Mouse (Mus musculus): Measurements from ENCODE around the gene Abcc10. TPM values are rescaled to one million over a fixed set of nuclear protein-coding genes. Genes with fewer than 3 reads are reported as not detected.

The Abcc10 gene
- polyA plus RNA-seq, 2 experiments: 5.8 to 15.5 TPM

DNA sequence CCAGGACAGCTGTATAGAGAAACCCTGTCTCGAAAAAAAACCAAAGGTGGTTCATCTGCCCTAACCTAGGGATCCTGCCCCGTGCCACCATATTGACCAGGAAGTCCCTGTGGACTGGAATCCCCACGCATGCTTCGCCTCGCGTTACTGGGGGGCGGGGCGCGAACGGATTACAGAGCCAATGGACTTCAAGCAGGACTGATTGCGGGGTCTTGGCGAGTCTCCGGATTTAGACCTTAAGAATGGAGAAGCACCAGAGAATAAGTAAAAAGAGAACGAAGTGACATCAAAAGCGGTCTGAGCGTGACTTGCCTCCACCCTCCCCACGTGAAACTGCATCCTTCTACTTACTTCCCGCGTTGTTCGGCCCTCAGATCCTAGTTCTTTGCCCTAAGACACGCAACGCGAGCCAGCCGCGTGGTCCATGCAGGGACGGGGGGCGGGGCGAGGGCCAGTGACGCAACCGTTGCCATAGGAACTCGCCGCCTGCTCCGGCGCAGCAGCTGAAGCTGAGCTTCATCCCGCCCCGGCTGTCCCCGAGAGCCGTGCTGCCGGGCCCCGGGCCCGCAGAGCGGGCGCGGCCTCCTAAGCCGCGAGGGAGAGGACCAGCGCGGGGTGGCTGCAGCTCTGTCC, 74.6 kb downstream of the Abcc10 start, which contains the start of gene Lrrc73:
Gene Lrrc73, plus strand, starts transcription at position 80 of the 633 bp plus-strand sequence.
- peak; percentile 91 for DNase-seq (ENCODE audit: low spot score)
- ATAC-seq (ENCODE audit: low FRiP score, low read depth): peak; percentile 88
- Histone ChIP-seq H3K36me3 (ENCODE audit: control insufficient read depth, insufficient read depth, low read length) (peaks cover 52% of the 10 kb centered on the region), H3K4me1 (ENCODE audit: control insufficient read depth, insufficient read depth, low read length) (peaks cover 14% of the 10 kb centered on the region; the same call in 1 of the 2 replicates), H3K4me3 (replicated peaks; ENCODE audit: low read length) (peak within 1 kb of the TSS; percentile 67), H3K9me3 (ENCODE audit: control insufficient read depth, low read length) (no peaks in the 10 kb centered on the region), H3K9ac (ENCODE audit: low read depth, low read length, severe bottlenecking) (peak within 1 kb of the TSS; percentile 57), H3K27ac (replicated peaks; ENCODE audit: low read depth, low read length) (no peak within 1 kb of the TSS), H3K27me3 (ENCODE audit: control insufficient read depth, insufficient read depth, low read length) (peaks cover 17% of the 10 kb centered on the region), H3K4me2 (replicated peaks; ENCODE audit: low read depth, low read length, severe bottlenecking) (peak within 1 kb of the TSS; percentile 100)
- no peak for TF ChIP-seq POLR2A (IDR thresholded peaks at IDR 0.05; ENCODE audit: borderline replicate concordance, extremely low read depth, insufficient read depth, insufficient read length)
- 3% methylated on average over 41 of the region's 48 CpGs for WGBS

Other genes with a start within 250 kb of the Abcc10 start
- gene Mrps18a, start 217.4 kb downstream of the Abcc10 start, polyA plus RNA-seq (2012; rRNA removed): 63.3 and 92.3 TPM in 2 replicates
- gene Mrps18a, start 217.4 kb downstream of the Abcc10 start, polyA plus RNA-seq (2014; fragmentation: Nextera tagmentation; extraction: Ambion mirVana): 121 and 132 TPM in 2 replicates
- gene Rsph9, start 184.1 kb downstream of the Abcc10 start, polyA plus RNA-seq (2012; rRNA removed): 10.1 and 13.2 TPM in 2 replicates
- 11.8 and 15.0 TPM in 2 replicates for gene Rsph9, start 184.1 kb downstream of the Abcc10 start, polyA plus RNA-seq (2014; fragmentation: Nextera tagmentation; extraction: Ambion mirVana)
- gene Mad2l1bp, start 174.8 kb downstream of the Abcc10 start, polyA plus RNA-seq (2012; rRNA removed): 25.4 and 27.9 TPM in 2 replicates
- 32.1 and 32.7 TPM in 2 replicates for gene Mad2l1bp, start 174.8 kb downstream of the Abcc10 start, polyA plus RNA-seq (2014; fragmentation: Nextera tagmentation; extraction: Ambion mirVana)
- 166 and 177 TPM in 2 replicates for gene Gtpbp2, start 167.3 kb downstream of the Abcc10 start, polyA plus RNA-seq (2012; rRNA removed)
- gene Gtpbp2, start 167.3 kb downstream of the Abcc10 start, polyA plus RNA-seq (2014; fragmentation: Nextera tagmentation; extraction: Ambion mirVana): 29.8 and 38.3 TPM in 2 replicates
- 15.0 and 15.7 TPM in 2 replicates for gene Polh, start 125.7 kb downstream of the Abcc10 start, polyA plus RNA-seq (2012; rRNA removed)
- 9.2 and 11.7 TPM in 2 replicates for gene Polh, start 125.7 kb downstream of the Abcc10 start, polyA plus RNA-seq (2014; fragmentation: Nextera tagmentation; extraction: Ambion mirVana)
- 49.7 and 52.8 TPM in 2 replicates for gene Xpo5, start 125.6 kb downstream of the Abcc10 start, polyA plus RNA-seq (2012; rRNA removed)
- 45.0 and 48.8 TPM in 2 replicates for gene Xpo5, start 125.6 kb downstream of the Abcc10 start, polyA plus RNA-seq (2014; fragmentation: Nextera tagmentation; extraction: Ambion mirVana)
- 112 and 120 TPM in 2 replicates for gene Polr1c, start 80.3 kb downstream of the Abcc10 start, polyA plus RNA-seq (2012; rRNA removed)
- 87.5 and 98.4 TPM in 2 replicates for gene Polr1c, start 80.3 kb downstream of the Abcc10 start, polyA plus RNA-seq (2014; fragmentation: Nextera tagmentation; extraction: Ambion mirVana)
- 92.5 and 136 TPM in 2 replicates for gene Yipf3, start 80.3 kb downstream of the Abcc10 start, polyA plus RNA-seq (2012; rRNA removed)
- gene Yipf3, start 80.3 kb downstream of the Abcc10 start, polyA plus RNA-seq (2014; fragmentation: Nextera tagmentation; extraction: Ambion mirVana): 134 and 142 TPM in 2 replicates
- gene Lrrc73, start 74.8 kb downstream of the Abcc10 start, polyA plus RNA-seq (2012; rRNA removed): 4.3 and 5.8 TPM in 2 replicates
- gene Lrrc73, start 74.8 kb downstream of the Abcc10 start, polyA plus RNA-seq (2014; fragmentation: Nextera tagmentation; extraction: Ambion mirVana): 1.4 and 2.0 TPM in 2 replicates
- 117 and 140 TPM in 2 replicates for gene Tjap1, start 45.3 kb downstream of the Abcc10 start, polyA plus RNA-seq (2012; rRNA removed)
- 50.6 and 64.7 TPM in 2 replicates for gene Tjap1, start 45.3 kb downstream of the Abcc10 start, polyA plus RNA-seq (2014; fragmentation: Nextera tagmentation; extraction: Ambion mirVana)
- 20.8 and 24.2 TPM in 2 replicates for gene Dlk2, start 30.9 kb downstream of the Abcc10 start, polyA plus RNA-seq (2012; rRNA removed)
- 10.1 and 10.3 TPM in 2 replicates for gene Dlk2, start 30.9 kb downstream of the Abcc10 start, polyA plus RNA-seq (2014; fragmentation: Nextera tagmentation; extraction: Ambion mirVana)
- 23.0 and 23.7 TPM in 2 replicates for gene Zfp318, start 55.4 kb upstream of the Abcc10 start, polyA plus RNA-seq (2012; rRNA removed)
- gene Zfp318, start 55.4 kb upstream of the Abcc10 start, polyA plus RNA-seq (2014; fragmentation: Nextera tagmentation; extraction: Ambion mirVana): 18.4 and 22.7 TPM in 2 replicates
- gene Crip3, start 100.6 kb upstream of the Abcc10 start, polyA plus RNA-seq (2012; rRNA removed): 4.5 and 6.8 TPM in 2 replicates
- gene Crip3, start 100.6 kb upstream of the Abcc10 start, polyA plus RNA-seq (2014; fragmentation: Nextera tagmentation; extraction: Ambion mirVana): 1.4 and 3.1 TPM in 2 replicates
- not detected in 2 replicates for gene Slc22a7, start 110.1 kb upstream of the Abcc10 start, polyA plus RNA-seq (2012; rRNA removed)
- not detected in 2 replicates for gene Slc22a7, start 110.1 kb upstream of the Abcc10 start, polyA plus RNA-seq (2014; fragmentation: Nextera tagmentation; extraction: Ambion mirVana)
- 0.31 and 0.49 TPM in 2 replicates for gene Ttbk1, start 159.3 kb upstream of the Abcc10 start, polyA plus RNA-seq (2012; rRNA removed)
- 0.06 and 0.12 TPM in 2 replicates for gene Ttbk1, start 159.3 kb upstream of the Abcc10 start, polyA plus RNA-seq (2014; fragmentation: Nextera tagmentation; extraction: Ambion mirVana)
- gene Dnph1, start 168.4 kb upstream of the Abcc10 start, polyA plus RNA-seq (2012; rRNA removed): 23.8 and 30.0 TPM in 2 replicates
- gene Dnph1, start 168.4 kb upstream of the Abcc10 start, polyA plus RNA-seq (2014; fragmentation: Nextera tagmentation; extraction: Ambion mirVana): 34.5 and 37.6 TPM in 2 replicates
- 21.1 and 25.3 TPM in 2 replicates for gene Cul9, start 218.0 kb upstream of the Abcc10 start, polyA plus RNA-seq (2012; rRNA removed)
- 6.9 and 8.2 TPM in 2 replicates for gene Cul9, start 218.0 kb upstream of the Abcc10 start, polyA plus RNA-seq (2014; fragmentation: Nextera tagmentation; extraction: Ambion mirVana)
- gene Srf, start 227.8 kb upstream of the Abcc10 start, polyA plus RNA-seq (2012; rRNA removed): 87.2 and 129 TPM in 2 replicates
- 9.6 and 10.2 TPM in 2 replicates for gene Srf, start 227.8 kb upstream of the Abcc10 start, polyA plus RNA-seq (2014; fragmentation: Nextera tagmentation; extraction: Ambion mirVana)